ENCODE assay signal across 8 mouse cellular contexts in the genomic region with DNA sequence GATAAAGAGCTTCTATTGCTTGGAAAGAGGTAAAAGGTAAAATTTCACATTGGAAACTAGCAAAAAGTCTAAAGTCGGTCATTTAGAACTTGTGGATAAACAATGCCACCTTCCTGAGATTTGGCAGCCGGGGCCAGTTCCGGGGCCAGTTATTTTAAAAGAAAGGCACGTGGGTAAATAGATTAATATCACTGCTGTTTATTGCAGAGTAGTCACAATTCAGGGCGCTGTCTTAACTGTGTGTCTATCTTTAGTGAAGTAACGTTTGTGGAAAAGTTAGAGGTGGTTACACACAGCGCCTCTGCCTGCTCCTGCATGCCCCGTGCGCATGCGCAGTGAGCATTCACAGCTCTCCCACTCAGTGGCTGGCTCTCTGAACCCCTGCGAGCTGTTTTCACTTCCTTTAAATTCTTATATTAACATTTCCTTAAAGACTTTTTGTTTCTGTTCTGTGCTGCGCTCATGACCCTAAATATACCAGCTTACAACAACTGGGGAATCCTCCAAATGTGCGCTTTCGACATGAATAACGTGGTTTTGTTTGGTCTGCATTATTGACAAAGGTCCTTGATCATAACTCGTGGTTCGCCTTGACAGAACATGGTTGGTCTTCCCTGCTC. TPM values are rescaled to one million over a fixed set of nuclear protein-coding genes. Genes with fewer than 3 reads are reported as not detected.
A peak's percentile ranks its signal among the peaks of the same experiment; 100 is the strongest.
DNase-seq lines count a peak whose midpoint lies in the region; ATAC-seq and TF ChIP-seq lines count a peak whose summit lies in the region.

No protein-coding gene starts in this region.

- no peaks in the 10 kb centered on the region for H3K9me3 ChIP-seq in heart, embryonic 15.5 days (replicated peaks)
- H3K9me3 ChIP-seq in liver, embryonic 16.5 days (replicated peaks; ENCODE audit: control insufficient read depth, low read length): no peaks in the 10 kb centered on the region

- H3K27ac ChIP-seq in heart, embryonic 15.5 days: peak overlapping the region; percentile 72
- peak overlapping the region; percentile 9 for H3K27ac ChIP-seq in liver, embryonic 16.5 days (ENCODE audit: low read length)
- H3K27ac ChIP-seq in small intestine, adult 2 months (ENCODE audit: insufficient read depth, low read depth, low read length): peak overlapping the region; percentile 78

- no peak for TF ChIP-seq POLR2A in small intestine, adult 2 months (IDR thresholded peaks at IDR 0.05; ENCODE audit: low read depth, low read length)

- intact Hi-C loops in gastrocnemius, postnatal 36 days (cut with DNase I): no loop called here

- 57% methylated on average over 17 of the region's 17 CpGs for WGBS in heart, embryonic 15.5 days
- 37% methylated on average over 17 of the region's 17 CpGs for WGBS in liver, embryonic 16.5 days (ENCODE audit: insufficient replicate concordance)
- 61% methylated on average over 17 of the region's 17 CpGs for WGBS in small intestine, adult 2 months

- no peak for TF ChIP-seq CTCF in small intestine, adult 2 months (IDR thresholded peaks at IDR 0.05; ENCODE audit: extremely low read depth, insufficient read length, insufficient replicate concordance, low read depth, low read length)

- no peak for ATAC-seq in heart, embryonic 15.5 days (replicated peaks; ENCODE audit: insufficient number of reproducible peaks, insufficient read depth, low FRiP score, low read depth)
- ATAC-seq in liver, embryonic 16.5 days (ENCODE audit: low read depth): peak; percentile 65

- H3K9ac ChIP-seq in heart, embryonic 15.5 days: no peak overlapping the region
- no peak overlapping the region for H3K9ac ChIP-seq in liver, embryonic 16.5 days (ENCODE audit: low read depth, low read length)

- no peaks in the 10 kb centered on the region for H3K36me3 ChIP-seq in heart, embryonic 15.5 days
- H3K36me3 ChIP-seq in liver, embryonic 16.5 days (ENCODE audit: control insufficient read depth, insufficient read depth): no peaks in the 10 kb centered on the region
- no peaks in the 10 kb centered on the region for H3K36me3 ChIP-seq in small intestine, adult 2 months (ENCODE audit: control insufficient read depth, insufficient read depth, low read length)

- peaks cover 64% of the 10 kb centered on the region for H3K4me1 ChIP-seq in heart, embryonic 15.5 days (replicated peaks)
- H3K4me1 ChIP-seq in liver, embryonic 16.5 days (ENCODE audit: control insufficient read depth, low read depth, low read length): peaks cover 31% of the 10 kb centered on the region
- H3K4me1 ChIP-seq in small intestine, adult 2 months (ENCODE audit: control insufficient read depth, insufficient read depth, insufficient read length, low read length): peaks cover 13% of the 10 kb centered on the region

- H3K27me3 ChIP-seq in heart, embryonic 15.5 days: no peaks in the 10 kb centered on the region
- H3K27me3 ChIP-seq in liver, embryonic 16.5 days (ENCODE audit: control insufficient read depth, insufficient read depth, low read depth, low read length): no peaks in the 10 kb centered on the region
- H3K27me3 ChIP-seq in small intestine, adult 2 months (ENCODE audit: control insufficient read depth, insufficient read depth, low read length): no peaks in the 10 kb centered on the region

- DNase-seq in gastrocnemius, postnatal 25 days: peak; percentile 42
- DNase-seq in gastrocnemius, postnatal 36 days: no peak
- DNase-seq in T-cell, adult 2 months (ENCODE audit: low spot score): peak; percentile 87
- no peak for DNase-seq in embryo, embryonic 11 days
- no peak for DNase-seq in cerebellum, adult 9-11 months

- H3K4me2 ChIP-seq in heart, embryonic 15.5 days: peak overlapping the region; percentile 41
- H3K4me2 ChIP-seq in liver, embryonic 16.5 days (ENCODE audit: low read depth, low read length): 0 out of 2 replicates have a peak overlapping the region, but pooled peaks have one; percentile 17

- H3K4me3 ChIP-seq in heart, embryonic 15.5 days: no peak overlapping the region
- no peak overlapping the region for H3K4me3 ChIP-seq in liver, embryonic 16.5 days (ENCODE audit: low read depth, low read length)
- no peak overlapping the region for H3K4me3 ChIP-seq in small intestine, adult 2 months (ENCODE audit: low read depth, low read length)

RNA-seq across cellular contexts. Expression of a gene that starts 29.2 kb away (rescaled TPM):
- 10 to 100 TPM; 11.5 to 14.8 TPM for total RNA-seq in gastrocnemius, postnatal 25 days (2021)
- 10 to 100 TPM; 14.9 to 17.4 TPM for total RNA-seq in gastrocnemius, postnatal 36 days (2021)
- polyA plus RNA-seq in heart, embryonic 15.5 days (2015; fragmentation: Nextera tagmentation; extraction: Ambion mirVana): 7.9 and 12.5 TPM in 2 replicates
- polyA plus RNA-seq in liver, embryonic 16.5 days (2015; fragmentation: Nextera tagmentation; extraction: Ambion mirVana): 1.8 and 2.6 TPM in 2 replicates
- 1.7 and 4.7 TPM in 2 replicates for polyA plus RNA-seq in small intestine, adult 2 months (2012; rRNA removed)

Comparison
In these comparisons a context has a peak if more than half of its experiments do, and no peak if none do; other contexts are left out.
1. DNase-seq: peak in gastrocnemius, postnatal 25 days (single experiment) and T-cell, adult 2 months (single experiment); none in gastrocnemius, postnatal 36 days (0 of 2), embryo, embryonic 11 days (single experiment) and cerebellum, adult 9-11 months (single experiment).
2. H3K27ac ChIP-seq: peak in every context shown above with its lines; median percentile 78 in small intestine, adult 2 months; 72 in heart, embryonic 15.5 days; 9 in liver, embryonic 16.5 days.